Mouse (Mus musculus) monocyte, adult 5-6 weeks (primary cell): ENCODE measurements around the gene Il17a. TPM values are rescaled to one million over a fixed set of nuclear protein-coding genes. Genes with fewer than 3 reads are reported as not detected.

ENCODE experiments used
- ATAC-seq: fragments of 153-309, 156-312 bp; replicated peaks from 2 replicates; pipeline ENCODE4 v1.8.0; 2017; ENCODE audit warnings: mild to moderate bottlenecking; ENCODE audit not compliant: low TSS enrichment, insufficient number of reproducible peaks, severe bottlenecking, poor library complexity, low FRiP score
- total RNA-seq: library from RNA; stranded (forward); fragments of 200-1000, 200-491, 200-594 nt; gene quantifications from 3 replicates; pipeline ENCODE4 v1.2.3, GENCODE M21; 2017

Gene Il17a
- total RNA-seq, 1 experiment from 2014 or later, result not detected

DNA sequence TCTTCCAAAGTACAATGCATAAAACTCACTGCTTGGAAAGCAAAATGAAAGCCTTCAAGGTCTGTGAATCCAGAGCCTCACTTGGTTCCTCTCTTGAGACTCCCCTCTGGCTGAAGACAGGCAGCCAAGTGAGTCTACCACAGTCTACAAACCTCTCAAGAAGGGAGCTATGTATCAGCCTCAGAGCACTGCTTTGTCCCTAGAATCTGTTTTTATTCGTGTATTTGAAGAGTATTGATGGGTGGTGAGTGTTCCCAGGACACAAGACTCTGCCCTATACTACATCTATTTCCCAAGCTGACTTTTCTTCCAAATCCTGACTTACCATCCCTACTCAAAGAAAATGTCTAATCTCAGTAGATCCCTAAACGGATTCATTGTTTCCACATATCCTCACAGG, 47.7 kb downstream of the Il17a start:
- no peak for ATAC-seq

Other genes with a start within 250 kb of the Il17a start
- not detected in 3 replicates for gene Pkhd1, start 112.8 kb upstream of the Il17a start, total RNA-seq
- 1.5 TPM in 1 of 3 replicates, not detected in the others for gene Il17f, start 59.7 kb downstream of the Il17a start, total RNA-seq
- gene Mcm3, start 89.4 kb downstream of the Il17a start, total RNA-seq, result 23.9 to 38.7 TPM (median 27.2 TPM) in 3 replicates
- gene Paqr8, start 159.7 kb downstream of the Il17a start, total RNA-seq, result 0.57 to 2.1 TPM (median 1.2 TPM) in 3 replicates
- 0.39 TPM in 1 of 3 replicates, not detected in the others for gene Efhc1, start 220.7 kb downstream of the Il17a start, total RNA-seq